Comparison of ENCODE assay signal across 9 mouse cellular contexts in genomic region chr16:37676677-37677072, GRCm38 (mm10). TPM values are rescaled to one million over a fixed set of nuclear protein-coding genes. Genes with fewer than 3 reads are reported as not detected.
DNase-seq lines count a peak whose midpoint lies in the region; ATAC-seq lines count a peak whose summit lies in the region.
"Had no signal": no experiment of that assay in that cellular context is flagged by ENCODE, and none has a peak within 500 bp of the region (broad histone marks: within the 10 kb centered on the region; RNA-seq: fewer than 3 reads in every experiment).

No protein-coding gene starts in this region.

- H3K27ac ChIP-seq in embryonic facial prominence, embryonic 13.5 days = no peak overlapping the region
- H3K27ac ChIP-seq in embryonic facial prominence, embryonic 10.5 days (replicated peaks) = no peak overlapping the region; the same call in 1 of the 2 replicates
- H3K27ac ChIP-seq in kidney, embryonic 16.5 days (ENCODE audit: low read length) = no peak overlapping the region
- peak overlapping the region; percentile 64; the same call in 1 of the 2 replicates for H3K27ac ChIP-seq in limb, embryonic 10.5 days
- no peak overlapping the region for H3K27ac ChIP-seq in neural tube, embryonic 13.5 days (replicated peaks)
- H3K27ac ChIP-seq: limb, embryonic 15.5 days had no signal

- H3K9me3 ChIP-seq in embryonic facial prominence, embryonic 13.5 days = no peaks in the 10 kb centered on the region
- H3K9me3 ChIP-seq in embryonic facial prominence, embryonic 10.5 days = peaks cover 4% of the 10 kb centered on the region; the same call in 1 of the 2 replicates
- H3K9me3 ChIP-seq in kidney, embryonic 16.5 days (ENCODE audit: low read length) = no peaks in the 10 kb centered on the region
- no peaks in the 10 kb centered on the region for H3K9me3 ChIP-seq in limb, embryonic 10.5 days (replicated peaks)
- no peaks in the 10 kb centered on the region for H3K9me3 ChIP-seq in neural tube, embryonic 13.5 days
- H3K9me3 ChIP-seq: limb, embryonic 15.5 days had no signal

- peak overlapping the region; percentile 45; the same call in 1 of the 2 replicates for H3K4me2 ChIP-seq in embryonic facial prominence, embryonic 13.5 days
- H3K4me2 ChIP-seq in kidney, embryonic 16.5 days (replicated peaks; ENCODE audit: low read depth, low read length) = peak overlapping the region; percentile 48
- peak overlapping the region; percentile 46 for H3K4me2 ChIP-seq in neural tube, embryonic 13.5 days

- H3K4me1 ChIP-seq in embryonic facial prominence, embryonic 13.5 days = peaks cover 5% of the 10 kb centered on the region
- peaks cover 11% of the 10 kb centered on the region for H3K4me1 ChIP-seq in embryonic facial prominence, embryonic 10.5 days
- peaks cover 15% of the 10 kb centered on the region for H3K4me1 ChIP-seq in kidney, embryonic 16.5 days (ENCODE audit: insufficient read depth, low read length)
- H3K4me1 ChIP-seq in limb, embryonic 10.5 days = peaks cover 13% of the 10 kb centered on the region
- peaks cover 18% of the 10 kb centered on the region for H3K4me1 ChIP-seq in neural tube, embryonic 13.5 days (replicated peaks)

- no peak for ATAC-seq in embryonic facial prominence, embryonic 13.5 days (ENCODE audit: insufficient number of reproducible peaks, insufficient read depth, low FRiP score, low TSS enrichment, low read depth)
- ATAC-seq in kidney, embryonic 16.5 days (ENCODE audit: low FRiP score, low TSS enrichment) = no peak
- ATAC-seq in neural tube, embryonic 13.5 days (ENCODE audit: low read depth) = no peak

- H3K4me3 ChIP-seq in embryonic facial prominence, embryonic 13.5 days = no peak overlapping the region
- no peak overlapping the region for H3K4me3 ChIP-seq in embryonic facial prominence, embryonic 10.5 days
- H3K4me3 ChIP-seq in kidney, embryonic 16.5 days (ENCODE audit: low read length) = peak overlapping the region; percentile 20; the same call in 1 of the 2 replicates
- 0 out of 2 replicates have a peak overlapping the region, but pooled peaks have one; percentile 14 for H3K4me3 ChIP-seq in limb, embryonic 10.5 days
- no peak overlapping the region for H3K4me3 ChIP-seq in neural tube, embryonic 13.5 days
- H3K4me3 ChIP-seq: limb, embryonic 15.5 days had no signal

- 39% methylated on average over 4 of the region's 4 CpGs for WGBS in embryonic facial prominence, embryonic 13.5 days
- 39% methylated on average over 4 of the region's 4 CpGs for WGBS in embryonic facial prominence, embryonic 10.5 days
- 26% methylated on average over 4 of the region's 4 CpGs for WGBS in kidney, embryonic 16.5 days
- 67% methylated on average over 4 of the region's 4 CpGs for WGBS in limb, embryonic 10.5 days
- WGBS in neural tube, embryonic 13.5 days = 19% methylated on average over 4 of the region's 4 CpGs

- H3K27me3 ChIP-seq in embryonic facial prominence, embryonic 13.5 days = no peaks in the 10 kb centered on the region
- no peaks in the 10 kb centered on the region for H3K27me3 ChIP-seq in embryonic facial prominence, embryonic 10.5 days (replicated peaks; ENCODE audit: low read depth, poor library complexity, severe bottlenecking)
- H3K27me3 ChIP-seq in kidney, embryonic 16.5 days (ENCODE audit: insufficient read depth, low read length) = no peaks in the 10 kb centered on the region
- H3K27me3 ChIP-seq in limb, embryonic 10.5 days (ENCODE audit: low read depth, poor library complexity, severe bottlenecking) = no peaks in the 10 kb centered on the region
- no peaks in the 10 kb centered on the region for H3K27me3 ChIP-seq in neural tube, embryonic 13.5 days
- H3K27me3 ChIP-seq: limb, embryonic 15.5 days had no signal

- no peak for DNase-seq in embryonic facial prominence, embryonic 10.5 days (ENCODE audit: low spot score)
- DNase-seq in kidney, adult 11 months = no peak
- DNase-seq in limb, embryonic 10.5 days (ENCODE audit: low spot score) = no peak
- DNase-seq in right cerebral cortex, postnatal 14 days = no peak
- no peak for DNase-seq in spleen, postnatal 10 days (ENCODE audit: low spot score in 2 of 2)

- no peak overlapping the region for H3K9ac ChIP-seq in embryonic facial prominence, embryonic 13.5 days
- H3K9ac ChIP-seq in kidney, embryonic 16.5 days (replicated peaks; ENCODE audit: low read length) = no peak overlapping the region
- peak overlapping the region; percentile 55; the same call in 1 of the 2 replicates for H3K9ac ChIP-seq in neural tube, embryonic 13.5 days
- H3K9ac ChIP-seq: limb, embryonic 15.5 days had no signal

- no peaks in the 10 kb centered on the region for H3K36me3 ChIP-seq in embryonic facial prominence, embryonic 13.5 days
- H3K36me3 ChIP-seq in embryonic facial prominence, embryonic 10.5 days (replicated peaks) = no peaks in the 10 kb centered on the region
- H3K36me3 ChIP-seq in kidney, embryonic 16.5 days (ENCODE audit: insufficient read depth, low read length) = no peaks in the 10 kb centered on the region
- H3K36me3 ChIP-seq in limb, embryonic 10.5 days = no peaks in the 10 kb centered on the region
- H3K36me3 ChIP-seq in neural tube, embryonic 13.5 days = no peaks in the 10 kb centered on the region
- H3K36me3 ChIP-seq: limb, embryonic 15.5 days had no signal

RNA-seq across cellular contexts. Expression of gene Ndufb4, which starts 22.4 kb away (rescaled TPM):
- polyA plus RNA-seq in embryonic facial prominence, embryonic 13.5 days (2015; fragmentation: Nextera tagmentation; extraction: Ambion mirVana) = 58.3 and 71.9 TPM in 2 replicates
- polyA plus RNA-seq in embryonic facial prominence, embryonic 10.5 days (2016; fragmentation: Nextera tagmentation; extraction: Ambion mirVana) = 38.1 and 39.3 TPM in 2 replicates
- polyA plus RNA-seq in kidney, embryonic 16.5 days (2015; fragmentation: Nextera tagmentation; extraction: Ambion mirVana) = 45.0 and 59.9 TPM in 2 replicates
- 40.4 and 46.7 TPM in 2 replicates for polyA plus RNA-seq in limb, embryonic 10.5 days (2016; fragmentation: Nextera tagmentation; extraction: Ambion mirVana)
- polyA plus RNA-seq in neural tube, embryonic 13.5 days (2015; fragmentation: Nextera tagmentation; extraction: Ambion mirVana) = 68.9 and 85.0 TPM in 2 replicates

Comparison
In these comparisons a context has a peak if more than half of its experiments do, and no peak if none do; other contexts are left out.
1. H3K4me3 ChIP-seq: peak in kidney, embryonic 16.5 days (single experiment) and limb, embryonic 10.5 days (single experiment); none in embryonic facial prominence, embryonic 13.5 days (single experiment), embryonic facial prominence, embryonic 10.5 days (single experiment) and neural tube, embryonic 13.5 days (single experiment).
2. Peak in every context shown above with its lines, with median percentiles within 50 percentile points of each other: H3K4me2 ChIP-seq.